Mouse (Mus musculus) C2C12 (cell line): ENCODE measurements around the gene Mcf2l. TPM values are rescaled to one million over a fixed set of nuclear protein-coding genes. Genes with fewer than 3 reads are reported as not detected.

Experiments used
- H3K27me3 ChIP-seq: one replicate; pipeline ENCODE4 v1.6.1; 2011; ENCODE audit not compliant: control insufficient read depth, insufficient read depth, insufficient read length
- H3K36me3 ChIP-seq: one replicate; pipeline ENCODE4 v1.6.1; 2011; ENCODE audit not compliant: control insufficient read depth, insufficient read depth
- H3K4me3 ChIP-seq: one replicate; pipeline ENCODE4 v1.5.1; 2011; ENCODE audit warnings: mild to moderate bottlenecking, control low read depth; ENCODE audit not compliant: poor library complexity, insufficient read depth, severe bottlenecking
- H3K79me2 ChIP-seq: one replicate; pipeline ENCODE4 v1.6.1; 2011; ENCODE audit not compliant: control insufficient read depth, insufficient read depth
- H3K79me3 ChIP-seq: one replicate; pipeline ENCODE4 v1.6.1; 2011; ENCODE audit warnings: low read depth, control low read depth
- H3ac ChIP-seq: one replicate; pipeline ENCODE3; 2011; ENCODE audit warnings: low read depth; ENCODE audit not compliant: control insufficient read depth, insufficient read length
- CEBPB ChIP-seq: IDR thresholded peaks from one replicate; pipeline ENCODE4 v1.6.1; 2011; ENCODE audit warnings: low read depth, mild to moderate bottlenecking, control low read depth, moderate library complexity
- CTCF ChIP-seq: IDR thresholded peaks from one replicate; pipeline ENCODE4 v1.5.1; 2011; ENCODE audit not compliant: control insufficient read depth, insufficient read depth, insufficient read length
- FOSL1 ChIP-seq: IDR thresholded peaks from one replicate; pipeline ENCODE4 v1.8.0; 2011; ENCODE audit warnings: mild to moderate bottlenecking, low read length; ENCODE audit not compliant: poor library complexity, insufficient read depth, severe bottlenecking
- MAX ChIP-seq: IDR thresholded peaks from one replicate; pipeline ENCODE4 v1.6.1; 2011; ENCODE audit warnings: mild to moderate bottlenecking, control low read depth
- MYOD1 ChIP-seq: IDR thresholded peaks from one replicate; pipeline ENCODE4 v1.6.1; 2011; ENCODE audit warnings: low read depth; ENCODE audit not compliant: control insufficient read depth, insufficient read length
- MYOG ChIP-seq: IDR thresholded peaks from one replicate; pipeline ENCODE4 v1.6.1; 2011; ENCODE audit not compliant: control insufficient read depth, insufficient read length; ENCODE audit errors: extremely low read depth
- USF1 ChIP-seq: IDR thresholded peaks from one replicate; pipeline ENCODE4 v1.6.1; 2011; ENCODE audit warnings: low read depth, mild to moderate bottlenecking, control low read depth, moderate library complexity
- polyA plus RNA-seq: library from polyadenylated mRNA; unstranded; fragments of >200 nt; fragmentation: generic; extraction: Trizol; gene quantifications from one replicate; pipeline ENCODE4 v1.2.1, GENCODE M21; 2012; ENCODE audit warnings: missing spikeins

Mcf2l gene
- polyA plus RNA-seq, 1 experiment: 1.5 TPM

GRCm38 (mm10) chr8:12928931-12929330 is 55.3 kb downstream of the Mcf2l start:
- Histone ChIP-seq H3K36me3 (no peaks in the 10 kb centered on the region), H3ac (no peak overlapping the region), H3K79me2 (no peaks in the 10 kb centered on the region), H3K79me3 (no peaks in the 10 kb centered on the region), H3K27me3 (peaks cover 74% of the 10 kb centered on the region), H3K4me3 (no peak overlapping the region)
- TF ChIP-seq FOSL1 (no peak), CEBPB (no peak), MAX (no peak), MYOD1 (no peak), MYOG (no peak), CTCF (no peak), USF1 (no peak)

DNA sequence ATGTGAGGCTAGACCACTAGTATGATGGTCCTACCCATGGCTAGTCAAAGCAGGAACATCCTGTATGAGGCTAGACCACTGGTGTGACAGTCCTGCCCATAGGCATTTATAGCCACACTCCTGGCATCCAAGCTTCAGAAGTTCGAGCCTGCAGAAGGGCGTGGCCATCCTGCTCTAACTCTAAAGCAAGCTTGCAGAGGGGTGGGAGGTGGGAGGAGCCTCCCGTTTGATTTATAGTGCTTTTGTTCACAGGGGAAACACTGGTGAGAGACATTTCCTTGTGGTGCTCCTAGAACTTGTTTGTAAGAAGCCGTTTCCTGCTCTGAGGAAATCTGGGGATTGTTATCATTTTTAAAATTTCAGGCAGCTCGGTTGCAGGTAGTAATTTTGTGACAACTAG is 56.7 kb downstream of the Mcf2l start:
- Histone ChIP-seq H3K27me3 (peaks cover 73% of the 10 kb centered on the region), H3K36me3 (no peaks in the 10 kb centered on the region), H3K79me2 (no peaks in the 10 kb centered on the region), H3K4me3 (no peak overlapping the region), H3K79me3 (no peaks in the 10 kb centered on the region), H3ac (no peak overlapping the region)
- no peak for TF ChIP-seq MYOG
- no peak for TF ChIP-seq MYOD1
- no peak for TF ChIP-seq USF1
- TF ChIP-seq CTCF: no peak
- no peak for TF ChIP-seq CEBPB
- TF ChIP-seq MAX: no peak
- no peak for TF ChIP-seq FOSL1

DNA sequence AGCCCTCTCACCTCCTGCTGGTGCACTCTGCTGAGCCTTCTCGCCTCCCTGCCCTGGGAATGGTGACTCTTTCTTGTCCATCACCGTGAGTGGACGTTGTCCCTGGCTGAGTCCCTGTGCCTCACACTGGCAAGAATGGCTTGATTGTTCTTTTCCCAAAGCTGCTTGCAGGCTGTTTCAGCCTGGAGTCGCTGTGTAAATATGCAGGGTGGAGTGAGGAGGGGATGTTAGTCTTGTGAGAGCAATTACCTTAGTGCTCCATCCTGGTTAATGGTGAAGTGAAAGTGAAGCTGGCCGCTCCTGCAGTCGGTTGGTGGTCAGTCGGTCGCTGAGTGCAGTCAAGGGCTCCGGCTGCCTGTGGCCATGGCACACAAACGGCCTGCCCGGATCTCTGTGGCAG is 57.8 kb downstream of the Mcf2l start:
- Histone ChIP-seq H3K79me3 (no peaks in the 10 kb centered on the region), H3K4me3 (no peak overlapping the region), H3K27me3 (peaks cover 62% of the 10 kb centered on the region), H3ac (no peak overlapping the region), H3K36me3 (no peaks in the 10 kb centered on the region), H3K79me2 (no peaks in the 10 kb centered on the region)
- TF ChIP-seq USF1 (no peak), FOSL1 (no peak), CTCF (no peak), MYOG (no peak), CEBPB (no peak), MYOD1 (no peak), MAX (no peak)

GRCm38 (mm10) chr8:12932520-12932919 is 58.9 kb downstream of the Mcf2l start:
- Histone ChIP-seq H3K79me2 (no peaks in the 10 kb centered on the region), H3K79me3 (no peaks in the 10 kb centered on the region), H3K36me3 (no peaks in the 10 kb centered on the region), H3K4me3 (no peak overlapping the region), H3K27me3 (peaks cover 68% of the 10 kb centered on the region), H3ac (no peak overlapping the region)
- TF ChIP-seq CEBPB: no peak
- TF ChIP-seq CTCF: no peak
- TF ChIP-seq MYOD1: no peak
- no peak for TF ChIP-seq MYOG
- no peak for TF ChIP-seq MAX
- no peak for TF ChIP-seq USF1
- TF ChIP-seq FOSL1: no peak

DNA sequence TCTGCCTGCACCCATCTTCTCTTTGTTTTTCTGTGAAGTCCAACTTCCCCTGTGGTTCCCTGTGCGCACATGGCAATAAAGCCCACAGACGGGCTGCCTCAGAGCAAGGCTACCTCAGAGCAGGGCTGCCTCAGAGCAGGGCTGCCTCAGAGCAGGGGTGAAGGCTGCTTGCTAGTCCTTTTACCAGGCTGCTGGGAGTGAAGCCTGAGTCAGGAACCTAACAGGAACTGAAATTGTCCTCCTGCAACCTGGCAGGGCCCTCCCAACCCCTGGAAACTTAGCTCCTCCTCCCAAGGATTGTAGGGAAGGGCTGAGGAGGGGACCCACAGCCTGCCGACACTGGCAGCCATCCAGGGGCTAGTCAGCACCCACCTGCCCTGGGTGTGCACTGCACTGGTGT is 60.2 kb downstream of the Mcf2l start:
- no peaks in the 10 kb centered on the region for H3K79me2 ChIP-seq
- H3K27me3 ChIP-seq: peaks cover 67% of the 10 kb centered on the region
- no peak overlapping the region for H3K4me3 ChIP-seq
- no peaks in the 10 kb centered on the region for H3K79me3 ChIP-seq
- TF ChIP-seq CTCF (no peak), MYOD1 (no peak), FOSL1 (no peak), USF1 (no peak), MYOG (no peak), CEBPB (no peak), MAX (no peak)
- H3ac ChIP-seq: no peak overlapping the region
- no peaks in the 10 kb centered on the region for H3K36me3 ChIP-seq

- H3K79me3 ChIP-seq: no peaks in the 10 kb centered on the region
- TF ChIP-seq MAX (no peak), MYOG (no peak), FOSL1 (no peak), USF1 (no peak), CEBPB (no peak), MYOD1 (no peak), CTCF (no peak)
- no peaks in the 10 kb centered on the region for H3K79me2 ChIP-seq
- H3K4me3 ChIP-seq: no peak overlapping the region
- H3K27me3 ChIP-seq: peaks cover 68% of the 10 kb centered on the region
- H3ac ChIP-seq: no peak overlapping the region
- no peaks in the 10 kb centered on the region for H3K36me3 ChIP-seq
Measured at GRCm38 (mm10) chr8:12934453-12935043, 60.9 kb downstream of the Mcf2l start.
